Mouse (Mus musculus) colon, adult 2 months (tissue): ENCODE data around the gene Cflar. TPM values are rescaled to one million over a fixed set of nuclear protein-coding genes. Genes with fewer than 3 reads are reported as not detected.

Experiments used
- polyA plus RNA-seq: library from polyadenylated mRNA; depleted of rRNA; stranded (reverse); fragments of >200 nt; gene quantifications from 2 replicates; pipeline ENCODE4 v1.2.3, GENCODE M21; 2012; rRNA removed

Gene Cflar
- 23.8 and 30.2 TPM in 2 replicates for polyA plus RNA-seq

GRCm38 (mm10) chr1:58711365-58712016, at the start of gene Cflar:
Gene Cflar, plus strand, starts transcription at chr1:58711508.

GRCm38 (mm10) chr1:58695810-58696209, 15.5 kb upstream of the Cflar start, which contains the start of gene Als2cr12:
Gene Als2cr12, minus strand, starts transcription at chr1:58695989.

GRCm38 (mm10) chr1:58795291-58796058, 84.2 kb downstream of the Cflar start, which contains the start of gene Casp8:
Gene Casp8, plus strand, starts transcription at chr1:58795374.

Other genes with a start within 250 kb of the Cflar start
- gene Orc2, start 206.4 kb upstream of the Cflar start, polyA plus RNA-seq = 9.3 and 9.4 TPM in 2 replicates
- 0.49 and 0.59 TPM in 2 replicates for gene Fam126b, start 125.2 kb upstream of the Cflar start, polyA plus RNA-seq
- gene Ndufb3, start 125.1 kb upstream of the Cflar start, polyA plus RNA-seq = 22.3 and 23.0 TPM in 2 replicates
- 0.14 and 0.24 TPM in 2 replicates for gene Als2cr12, start 15.5 kb upstream of the Cflar start, polyA plus RNA-seq
- 7.9 and 8.3 TPM in 2 replicates for gene Casp8, start 83.9 kb downstream of the Cflar start, polyA plus RNA-seq